Mouse (Mus musculus) neural tube, embryonic 14.5 days (tissue): ENCODE measurements around the gene Sun1. TPM values are rescaled to one million over a fixed set of nuclear protein-coding genes. Genes with fewer than 3 reads are reported as not detected.

Experiments
- ATAC-seq: fragments of 200-750 bp; cut with Nextera tagmentation; 2 replicates; pipeline ENCODE4 v1.8.0; 2017; ENCODE audit warnings: low read depth, mild to moderate bottlenecking, moderate TSS enrichment, moderate library complexity
- H3K27ac ChIP-seq: fragments of 300-500 bp; sonication (generic); 2 replicates; pipeline ENCODE4 v1.5.1; 2014; ENCODE audit warnings: low read depth, mild to moderate bottlenecking, control low read depth, low read length, moderate library complexity, mixed read lengths
- H3K27me3 ChIP-seq: fragments of 300-500 bp; sonication (generic); 2 replicates; pipeline ENCODE4 v1.6.1; 2014; ENCODE audit warnings: low read length; ENCODE audit not compliant: control insufficient read depth, insufficient read depth
- H3K36me3 ChIP-seq: fragments of 300-500 bp; sonication (generic); 2 replicates; pipeline ENCODE4 v1.6.1; 2014; ENCODE audit warnings: low read length, mixed read lengths; ENCODE audit not compliant: control insufficient read depth, insufficient read depth
- H3K4me1 ChIP-seq: fragments of 300-500 bp; sonication (generic); 2 replicates; pipeline ENCODE4 v1.6.1; 2014; ENCODE audit warnings: low read length; ENCODE audit not compliant: control insufficient read depth, insufficient read depth
- H3K4me2 ChIP-seq: fragments of 300-500 bp; sonication (generic); 2 replicates; pipeline ENCODE4 v1.6.1; 2014; ENCODE audit warnings: mild to moderate bottlenecking, low read depth, low read length, control low read depth
- H3K4me3 ChIP-seq: fragments of 300-500 bp; sonication (generic); 2 replicates; pipeline ENCODE4 v1.5.1; 2014; ENCODE audit warnings: low read depth, low read length, control low read depth, mixed read lengths
- H3K9ac ChIP-seq: fragments of 300-500 bp; sonication (generic); replicated peaks from 2 replicates; pipeline ENCODE4 v1.6.1; 2014; ENCODE audit warnings: low read depth, mild to moderate bottlenecking, control low read depth, low read length, mixed read lengths
- H3K9me3 ChIP-seq: fragments of 300-500 bp; sonication (generic); 2 replicates; pipeline ENCODE4 v1.6.1; 2016; ENCODE audit warnings: low read length; ENCODE audit not compliant: control insufficient read depth
- WGBS: fragments of 180-500 bp; shearing (Covaris S2); extraction: QIAGEN DNeasy Blood & Tissue Kit; methylation state at CpG from one replicate; pipeline ENCODE4 v1.1.7; 2014; 5-methylcytosine and 5-hydroxymethylcytosine counted together
- polyA plus RNA-seq: library from polyadenylated mRNA; unstranded; fragments of >200 nt; fragmentation: Nextera tagmentation; extraction: Ambion mirVana; gene quantifications from 2 replicates; pipeline ENCODE4 v1.2.1, GENCODE M21; 2014

Sun1 gene
- polyA plus RNA-seq, 1 experiment from 2014 or later, result 49.5 TPM

DNA sequence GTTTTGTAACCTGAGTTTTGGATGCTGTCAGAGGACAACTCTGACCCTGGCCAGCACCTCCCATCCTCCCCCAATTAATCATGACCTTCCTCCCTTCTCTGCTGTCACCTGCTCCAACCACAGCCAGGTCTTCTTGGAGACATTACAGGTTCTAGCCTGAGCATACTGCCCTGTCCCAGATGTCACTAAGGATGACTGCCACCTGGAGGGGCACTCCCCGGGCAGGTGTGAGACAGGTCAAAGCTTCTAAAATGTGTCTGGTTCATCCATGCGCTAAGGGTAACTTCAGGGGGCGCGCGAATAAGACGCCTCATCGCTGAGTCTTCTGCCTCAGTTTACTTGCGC, 51.3 kb downstream of the Sun1 start:
- no peaks in the 10 kb centered on the region for H3K27me3 ChIP-seq
- H3K4me1 ChIP-seq, result peaks cover 10% of the 10 kb centered on the region
- peaks cover 31% of the 10 kb centered on the region for H3K36me3 ChIP-seq
- H3K9me3 ChIP-seq, result no peaks in the 10 kb centered on the region
- H3K4me2 ChIP-seq, result peak overlapping the region; percentile 72
- peak overlapping the region; percentile 66 for H3K9ac ChIP-seq
- WGBS, result 0% methylated on average over 8 of the region's 8 CpGs
- peak overlapping the region; percentile 74 for H3K4me3 ChIP-seq
- ATAC-seq, result peak; percentile 36
- peak overlapping the region; percentile 90 for H3K27ac ChIP-seq

DNA sequence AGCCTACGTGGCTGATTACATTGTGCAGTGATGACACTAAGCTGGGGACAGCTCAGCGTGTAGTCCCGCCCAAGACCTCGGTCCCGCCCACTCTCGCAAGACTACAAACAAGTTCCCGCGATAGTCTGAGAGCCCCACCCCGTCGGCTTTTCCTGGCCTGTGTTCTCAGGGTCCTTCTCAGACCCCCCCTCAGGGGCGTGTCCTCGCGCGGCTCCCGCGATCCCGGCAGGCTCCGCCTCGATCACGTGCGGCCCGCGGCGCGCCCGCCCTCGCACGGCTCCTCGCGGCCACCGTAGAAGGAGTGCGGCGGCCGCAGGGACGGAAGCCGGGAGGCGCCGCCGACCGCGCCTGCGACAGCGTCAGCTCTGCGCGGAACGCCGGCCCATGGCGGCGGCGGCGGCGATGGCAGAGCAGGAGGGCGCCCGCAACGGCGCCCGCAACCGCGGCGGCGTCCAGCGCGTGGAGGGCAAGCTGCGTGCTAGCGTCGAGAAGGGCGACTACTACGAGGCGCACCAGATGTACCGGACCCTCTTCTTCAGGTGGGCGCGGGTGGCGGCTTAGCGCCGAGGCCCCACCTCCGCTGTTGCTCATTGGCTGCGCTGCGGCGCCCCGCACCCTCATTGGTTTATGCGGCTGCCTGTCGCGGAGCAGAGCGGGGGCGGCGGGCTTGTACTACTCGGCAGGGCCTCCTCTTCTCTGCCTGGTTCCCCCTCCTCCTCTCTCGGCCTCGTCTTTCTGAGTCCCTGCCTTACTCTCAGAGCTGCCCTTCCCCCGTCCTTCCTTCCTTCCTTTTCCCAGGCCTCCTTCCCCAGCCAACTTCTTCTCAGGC, 51.9 kb downstream of the Sun1 start, which contains the start of gene Get4:
Gene Get4 (plus strand): TSS at position 244 of the 829 bp plus-strand sequence.
- H3K9ac ChIP-seq, result peak within 1 kb of the TSS; percentile 84
- peak; percentile 95 for ATAC-seq
- no peaks in the 10 kb centered on the region for H3K27me3 ChIP-seq
- H3K36me3 ChIP-seq, result peaks cover 25% of the 10 kb centered on the region
- peak within 1 kb of the TSS; percentile 74 for H3K4me3 ChIP-seq
- H3K9me3 ChIP-seq, result no peaks in the 10 kb centered on the region
- H3K27ac ChIP-seq, result peak within 1 kb of the TSS; percentile 90
- under 1% methylated on average over 83 of the region's 90 CpGs for WGBS
- H3K4me2 ChIP-seq, result peak within 1 kb of the TSS; percentile 95
- peaks cover 10% of the 10 kb centered on the region for H3K4me1 ChIP-seq

DNA sequence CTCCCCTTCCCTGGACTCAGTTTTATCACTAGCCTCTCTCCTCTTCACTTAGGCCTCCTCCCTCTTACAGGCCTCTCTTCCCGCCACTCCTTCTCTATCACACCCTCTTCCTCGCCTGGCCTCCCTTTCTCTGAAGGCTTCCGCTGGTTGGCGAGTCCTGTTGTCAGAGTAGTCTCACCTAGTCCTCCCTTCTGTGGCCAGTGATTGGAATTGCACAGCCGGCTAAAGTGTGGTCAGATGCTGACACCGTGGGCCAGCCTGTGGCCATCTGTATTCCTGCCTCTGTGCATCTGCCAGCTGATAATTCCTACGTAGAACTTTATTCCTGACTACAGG, 52.4 kb downstream of the Sun1 start:
- ATAC-seq, result no peak
- Histone ChIP-seq H3K4me2 (peak overlapping the region; percentile 95), H3K4me1 (peaks cover 10% of the 10 kb centered on the region), H3K36me3 (peaks cover 19% of the 10 kb centered on the region), H3K9me3 (no peaks in the 10 kb centered on the region), H3K27me3 (no peaks in the 10 kb centered on the region), H3K9ac (peak overlapping the region; percentile 84), H3K27ac (peak overlapping the region; percentile 90), H3K4me3 (peak overlapping the region; percentile 74)
- WGBS, result 0% methylated on average over 7 of the region's 7 CpGs

DNA sequence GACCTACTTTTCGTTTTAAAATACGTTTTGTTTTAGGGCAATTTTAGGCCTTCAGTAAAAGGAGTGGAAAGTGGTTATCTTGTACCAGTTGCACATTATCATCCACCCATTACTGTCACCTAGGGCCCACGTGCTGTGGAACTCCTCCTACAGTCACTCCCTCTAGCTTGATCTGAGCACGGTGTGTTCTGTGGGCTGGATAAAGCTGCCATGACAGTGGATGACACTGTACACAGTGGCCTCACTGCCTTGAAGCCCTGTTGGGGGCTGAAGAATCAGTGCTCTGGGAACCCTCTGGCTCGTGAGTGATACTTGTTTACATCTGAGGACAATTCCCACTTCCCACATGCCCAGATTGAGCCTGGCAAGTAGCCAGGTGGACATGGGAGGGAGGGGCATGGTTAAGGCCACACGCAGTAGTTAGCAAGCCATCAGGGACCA, 52.9 kb downstream of the Sun1 start:
- peaks cover 15% of the 10 kb centered on the region for H3K36me3 ChIP-seq
- 7% methylated on average over 6 of the region's 6 CpGs for WGBS

DNA sequence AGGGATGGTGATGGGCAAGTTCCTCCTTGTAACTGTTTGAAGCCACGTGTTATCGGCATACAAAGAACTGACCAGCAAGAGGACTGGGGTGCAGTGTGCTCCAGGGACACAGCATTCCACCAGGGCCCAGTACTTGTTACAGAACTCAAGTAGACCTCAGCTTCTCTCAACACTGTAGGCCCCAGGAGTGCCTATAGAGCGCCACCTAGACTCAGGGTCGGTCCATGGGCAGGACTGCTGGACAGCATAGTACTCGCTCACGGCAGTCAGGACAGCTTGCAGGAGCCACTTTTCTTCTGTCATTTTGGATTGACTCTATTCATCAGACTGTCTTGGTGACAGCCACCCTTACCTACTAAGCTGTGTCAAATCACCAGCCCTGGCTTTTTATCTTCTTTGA, 54.5 kb downstream of the Sun1 start:
- Histone ChIP-seq H3K36me3 (peaks cover 4% of the 10 kb centered on the region), H3K9ac (no peak overlapping the region), H3K9me3 (no peaks in the 10 kb centered on the region), H3K4me1 (peaks cover 10% of the 10 kb centered on the region), H3K4me2 (no peak overlapping the region), H3K27ac (no peak overlapping the region), H3K27me3 (no peaks in the 10 kb centered on the region), H3K4me3 (no peak overlapping the region)
- no peak for ATAC-seq
- WGBS, result 82% methylated on average over 6 of the region's 6 CpGs

More for the DNA sequence above, 52.9 kb downstream of the Sun1 start:
- Histone ChIP-seq H3K9me3 (no peaks in the 10 kb centered on the region), H3K4me2 (peak overlapping the region; percentile 95), H3K4me3 (peak overlapping the region; percentile 74), H3K9ac (peak overlapping the region; percentile 84), H3K27me3 (no peaks in the 10 kb centered on the region), H3K4me1 (peaks cover 10% of the 10 kb centered on the region), H3K27ac (peak overlapping the region; percentile 90)
- ATAC-seq, result no peak

DNA sequence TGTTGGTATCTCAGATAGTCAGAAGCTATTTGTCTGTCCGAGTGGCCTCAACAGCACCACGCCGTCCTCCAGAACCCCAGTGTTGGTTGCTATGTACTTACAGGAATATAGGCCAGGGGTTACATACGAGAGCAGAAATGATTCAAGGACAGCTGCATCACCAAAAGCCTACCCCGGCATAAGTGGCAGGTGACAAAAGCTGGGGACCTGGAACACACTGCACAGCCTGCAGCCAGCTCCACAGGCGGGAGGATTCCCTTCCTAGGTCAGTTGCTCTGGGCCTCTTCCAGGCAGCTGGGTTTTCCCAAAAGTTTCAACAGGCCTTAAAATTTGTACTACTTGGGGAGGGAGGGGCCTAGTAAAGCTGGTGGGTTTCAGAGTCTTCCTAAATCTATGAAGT, 55.3 kb downstream of the Sun1 start:
- H3K27me3 ChIP-seq, result no peaks in the 10 kb centered on the region
- no peak for ATAC-seq
- H3K36me3 ChIP-seq, result no peaks in the 10 kb centered on the region
- no peak overlapping the region for H3K27ac ChIP-seq
- WGBS, result 90% methylated on average over 6 of the region's 6 CpGs
- H3K4me1 ChIP-seq, result peaks cover 10% of the 10 kb centered on the region
- no peaks in the 10 kb centered on the region for H3K9me3 ChIP-seq
- H3K4me2 ChIP-seq, result no peak overlapping the region
- H3K9ac ChIP-seq, result no peak overlapping the region
- no peak overlapping the region for H3K4me3 ChIP-seq

DNA sequence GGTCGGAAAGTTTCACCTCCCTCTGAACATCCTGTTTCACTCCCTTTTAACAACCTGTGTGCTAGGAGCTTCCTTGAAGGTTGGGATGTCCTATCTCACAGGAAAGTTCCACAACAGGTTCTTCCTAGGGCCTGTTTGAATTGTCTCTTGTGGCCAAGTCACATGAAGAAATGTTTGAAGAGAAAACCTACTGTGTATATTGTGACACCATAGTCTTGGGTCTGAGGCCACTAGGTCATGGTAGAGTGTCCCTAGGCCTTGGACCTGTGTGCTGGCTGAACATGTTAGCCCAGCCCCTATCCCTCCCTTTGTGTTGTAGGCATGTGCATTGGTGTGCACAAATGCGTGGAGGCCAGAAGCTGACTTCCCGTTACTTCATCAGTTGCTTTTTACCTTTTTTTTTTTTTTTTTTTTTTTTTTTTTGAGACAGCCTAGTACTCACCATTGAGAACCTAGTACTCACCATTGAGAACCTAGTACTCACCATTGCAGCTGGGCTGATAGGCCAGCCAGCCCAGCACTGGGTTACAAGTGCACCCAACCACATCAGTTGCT, 55.9 kb downstream of the Sun1 start:
- Histone ChIP-seq H3K27me3 (no peaks in the 10 kb centered on the region), H3K4me2 (no peak overlapping the region), H3K9me3 (no peaks in the 10 kb centered on the region), H3K4me1 (peaks cover 10% of the 10 kb centered on the region), H3K4me3 (no peak overlapping the region), H3K9ac (no peak overlapping the region), H3K27ac (no peak overlapping the region), H3K36me3 (no peaks in the 10 kb centered on the region)
- WGBS, result 90% methylated on average over 3 of the region's 3 CpGs
- ATAC-seq, result no peak

DNA sequence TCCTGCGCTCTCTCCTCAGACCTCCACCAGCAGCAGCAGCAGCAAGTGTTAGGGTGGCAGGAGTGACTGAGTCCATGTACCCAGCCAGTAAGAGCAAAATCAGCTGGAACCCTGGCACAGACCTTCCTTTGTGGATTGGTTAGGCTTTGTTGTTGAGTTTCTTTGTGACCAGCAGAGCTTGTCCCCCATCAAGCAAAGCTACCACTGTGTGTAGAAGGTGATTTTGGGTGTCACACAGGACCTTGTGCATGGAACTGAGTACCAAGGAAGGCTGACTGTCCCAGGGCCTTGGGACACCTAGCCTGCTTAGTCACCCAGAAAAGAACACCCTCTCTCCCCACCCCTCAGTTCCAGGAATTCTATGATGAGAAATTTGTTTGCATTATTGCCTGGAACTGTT, 56.8 kb downstream of the Sun1 start:
- ATAC-seq, result no peak

DNA sequence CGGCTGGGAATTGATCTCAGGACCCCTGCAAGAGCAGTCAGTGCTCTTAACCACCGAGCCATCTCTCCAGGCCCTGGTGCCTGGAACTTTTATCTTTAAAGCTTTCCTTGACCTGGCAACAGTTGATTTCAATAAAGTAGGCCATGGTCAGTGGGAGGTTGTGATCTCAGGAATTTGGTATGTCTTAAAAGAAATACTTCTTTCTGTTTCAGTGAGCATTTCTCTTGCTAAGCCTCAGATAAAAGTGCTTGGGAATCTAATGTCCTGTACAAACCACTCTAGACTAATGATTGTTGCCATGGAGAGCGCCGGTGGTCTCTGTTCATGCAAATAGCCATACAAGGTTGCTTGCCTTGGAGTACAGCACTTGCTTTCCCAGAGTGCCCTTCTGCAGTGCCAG, 57.4 kb downstream of the Sun1 start:
- no peak overlapping the region for H3K9ac ChIP-seq
- no peaks in the 10 kb centered on the region for H3K9me3 ChIP-seq
- H3K4me3 ChIP-seq, result no peak overlapping the region
- H3K4me1 ChIP-seq, result peaks cover 10% of the 10 kb centered on the region
- H3K27me3 ChIP-seq, result no peaks in the 10 kb centered on the region
- H3K36me3 ChIP-seq, result 0 out of 2 replicates have a peak, but pooled peaks cover 5% of the 10 kb centered on the region
- WGBS, result 75% methylated on average over 4 of the region's 4 CpGs
- no peak overlapping the region for H3K4me2 ChIP-seq
- H3K27ac ChIP-seq, result no peak overlapping the region
- ATAC-seq, result no peak

More for the DNA sequence above, 56.8 kb downstream of the Sun1 start:
- no peak overlapping the region for H3K4me3 ChIP-seq
- no peaks in the 10 kb centered on the region for H3K9me3 ChIP-seq
- no peak overlapping the region for H3K4me2 ChIP-seq
- no peak overlapping the region for H3K27ac ChIP-seq
- WGBS, result 100% methylated on average over 1 of the region's 1 CpGs
- H3K9ac ChIP-seq, result no peak overlapping the region
- H3K4me1 ChIP-seq, result peaks cover 10% of the 10 kb centered on the region
- no peaks in the 10 kb centered on the region for H3K36me3 ChIP-seq
- no peaks in the 10 kb centered on the region for H3K27me3 ChIP-seq
